Mouse (Mus musculus) hindbrain, embryonic 13.5 days (tissue): ENCODE measurements at regions not wholly inside any gene's neighbourhood (a gene's known extent, or its start where the extent isn't known, plus 50 kb on each side); places are given as distances from the start of the nearest gene placed in this dataset. TPM values are rescaled to one million over a fixed set of nuclear protein-coding genes. Genes with fewer than 3 reads are reported as not detected.

ENCODE experiments used
- ATAC-seq: fragments of 200-750 bp; cut with Nextera tagmentation; 2 replicates; pipeline ENCODE4 v1.8.0; 2017; ENCODE audit warnings: moderate TSS enrichment; ENCODE audit not compliant: low FRiP score
- H3K27ac ChIP-seq: fragments of 300-500 bp; sonication (generic); 2 replicates; pipeline ENCODE4 v1.5.1; 2015; ENCODE audit warnings: inconsistent platforms, mild to moderate bottlenecking, moderate library complexity
- H3K27me3 ChIP-seq: fragments of 300-500 bp; sonication (generic); 2 replicates; pipeline ENCODE4 v1.6.1; 2015; ENCODE audit warnings: mild to moderate bottlenecking, inconsistent platforms
- H3K36me3 ChIP-seq: fragments of 300-500 bp; sonication (generic); 2 replicates; pipeline ENCODE4 v1.6.1; 2015; ENCODE audit warnings: mild to moderate bottlenecking, inconsistent platforms
- H3K4me1 ChIP-seq: fragments of 300-500 bp; sonication (generic); replicated peaks from 2 replicates; pipeline ENCODE4 v1.6.1; 2015; ENCODE audit warnings: inconsistent platforms
- H3K4me2 ChIP-seq: fragments of 300-500 bp; sonication (generic); 2 replicates; pipeline ENCODE4 v1.6.1; 2015; ENCODE audit warnings: inconsistent platforms, mild to moderate bottlenecking, moderate library complexity
- H3K4me3 ChIP-seq: fragments of 300-500 bp; sonication (generic); 2 replicates; pipeline ENCODE4 v1.5.1; 2015; ENCODE audit warnings: mild to moderate bottlenecking, inconsistent platforms
- H3K9ac ChIP-seq: fragments of 300-500 bp; sonication (generic); 2 replicates; pipeline ENCODE4 v1.6.1; 2015; ENCODE audit warnings: mild to moderate bottlenecking, inconsistent platforms
- H3K9me3 ChIP-seq: fragments of 300-500 bp; sonication (generic); 2 replicates; pipeline ENCODE4 v1.6.1; 2016; ENCODE audit warnings: inconsistent platforms
- WGBS: fragments of 180-500 bp; shearing (Covaris S2); methylation state at CpG from one replicate; pipeline ENCODE4 v1.1.7; 2015; 5-methylcytosine and 5-hydroxymethylcytosine counted together
- microRNA-seq: library from miRNA; unstranded; fragments of <30 nt; microRNA quantifications from one replicate; pipeline ENCODE4, GENCODE M21; 2016

DNA sequence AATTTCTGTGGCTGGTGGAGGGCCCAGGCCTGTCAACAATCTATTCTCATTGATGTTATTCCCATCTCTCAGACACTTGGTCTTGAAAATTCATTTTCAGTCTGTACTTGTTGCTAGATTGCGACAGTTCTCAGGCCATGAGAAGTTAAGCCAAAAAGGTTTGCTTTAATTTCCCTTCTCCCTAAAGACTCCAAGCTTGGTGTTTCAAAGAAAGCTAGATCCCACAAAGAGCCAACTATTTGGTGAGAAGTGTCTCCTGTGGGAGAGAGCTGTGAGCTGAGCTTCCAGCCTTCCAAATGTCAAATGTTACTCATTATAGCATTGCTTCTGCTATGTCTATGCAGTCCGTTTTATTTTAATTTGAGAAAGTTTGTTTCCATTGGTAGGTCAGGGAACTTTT, 169.7 kb downstream of the Snx13 start:
- 86% methylated on average over 2 of the region's 2 CpGs for WGBS

DNA sequence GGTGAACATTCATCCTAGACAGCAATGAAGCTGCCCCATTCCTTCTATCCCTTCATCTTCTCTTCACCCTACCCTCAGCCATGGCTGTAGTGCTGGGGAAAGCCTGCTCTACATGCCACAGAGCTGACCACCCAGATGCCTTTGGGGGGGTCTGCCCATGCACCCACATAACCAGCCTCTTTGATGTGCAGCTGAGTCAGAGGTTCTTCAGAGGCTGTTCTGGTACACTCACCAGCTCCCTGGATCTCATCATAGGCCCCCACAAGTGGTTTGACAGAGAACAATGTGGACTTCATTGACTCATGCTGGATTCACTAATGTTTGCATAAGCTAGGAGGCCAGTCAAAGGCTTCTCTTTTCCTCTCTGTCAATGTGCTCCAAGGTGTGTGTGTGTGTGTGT, 162.4 kb downstream of the Snx13 start:
- Histone ChIP-seq H3K4me2 (no peak overlapping the region), H3K4me3 (no peak overlapping the region), H3K9ac (no peak overlapping the region), H3K36me3 (no peaks in the 10 kb centered on the region), H3K27ac (no peak overlapping the region), H3K9me3 (no peaks in the 10 kb centered on the region), H3K4me1 (no peaks in the 10 kb centered on the region), H3K27me3 (no peaks in the 10 kb centered on the region)
- ATAC-seq, result no peak

More for the DNA sequence above, 169.7 kb downstream of the Snx13 start:
- H3K4me1 ChIP-seq, result no peaks in the 10 kb centered on the region
- no peak overlapping the region for H3K9ac ChIP-seq
- H3K4me3 ChIP-seq, result no peak overlapping the region
- no peak overlapping the region for H3K27ac ChIP-seq
- H3K36me3 ChIP-seq, result no peaks in the 10 kb centered on the region
- H3K9me3 ChIP-seq, result no peaks in the 10 kb centered on the region
- ATAC-seq, result no peak
- H3K27me3 ChIP-seq, result no peaks in the 10 kb centered on the region
- H3K4me2 ChIP-seq, result no peak overlapping the region

DNA sequence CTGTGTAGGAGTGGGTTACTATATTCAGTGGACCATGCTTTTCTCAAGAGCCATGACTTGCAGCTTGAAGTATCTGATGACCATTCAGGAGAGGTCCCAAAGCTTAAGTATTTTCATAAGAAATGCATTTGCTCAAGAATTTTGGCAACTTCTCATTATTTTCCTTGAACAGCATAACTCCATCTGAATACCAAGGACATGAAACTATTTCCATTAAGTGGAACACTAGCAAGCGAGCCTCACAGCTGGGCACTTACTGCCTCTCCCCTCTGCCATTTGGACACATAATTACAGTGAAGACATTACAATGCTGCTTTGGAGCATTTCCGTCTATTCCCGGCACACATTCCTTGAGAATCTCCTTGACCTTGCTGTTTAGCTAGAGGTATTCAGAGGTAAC, 160.6 kb downstream of the Snx13 start:
- Histone ChIP-seq H3K27me3 (no peaks in the 10 kb centered on the region), H3K9me3 (no peaks in the 10 kb centered on the region), H3K9ac (no peak overlapping the region), H3K27ac (no peak overlapping the region), H3K36me3 (no peaks in the 10 kb centered on the region), H3K4me3 (no peak overlapping the region), H3K4me1 (no peaks in the 10 kb centered on the region), H3K4me2 (no peak overlapping the region)
- 78% methylated on average over 3 of the region's 3 CpGs for WGBS
- no peak for ATAC-seq

DNA sequence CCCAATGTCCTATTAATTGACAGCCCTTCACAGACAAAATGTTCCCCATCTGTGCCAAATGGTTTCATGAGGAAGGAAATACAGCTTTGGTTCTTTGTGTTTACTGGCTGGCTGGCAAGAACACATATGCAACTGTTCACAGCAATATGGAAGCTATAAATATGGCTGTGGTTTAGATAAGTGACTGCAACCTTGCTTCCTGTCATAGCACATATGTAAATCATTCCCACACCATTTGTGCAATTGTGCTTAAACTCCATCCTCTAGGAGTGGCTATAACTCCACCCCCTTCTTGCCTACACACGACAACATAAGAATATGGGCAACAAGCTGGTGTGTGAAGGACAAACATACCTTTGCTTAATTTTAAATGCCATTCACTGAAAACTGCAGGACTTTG, 156.4 kb downstream of the Snx13 start:
- Histone ChIP-seq H3K9ac (no peak overlapping the region), H3K27me3 (no peaks in the 10 kb centered on the region), H3K4me2 (no peak overlapping the region), H3K27ac (no peak overlapping the region), H3K9me3 (no peaks in the 10 kb centered on the region), H3K36me3 (no peaks in the 10 kb centered on the region), H3K4me3 (no peak overlapping the region), H3K4me1 (no peaks in the 10 kb centered on the region)
- no peak for ATAC-seq
- 81% methylated on average over 1 of the region's 1 CpGs for WGBS

DNA sequence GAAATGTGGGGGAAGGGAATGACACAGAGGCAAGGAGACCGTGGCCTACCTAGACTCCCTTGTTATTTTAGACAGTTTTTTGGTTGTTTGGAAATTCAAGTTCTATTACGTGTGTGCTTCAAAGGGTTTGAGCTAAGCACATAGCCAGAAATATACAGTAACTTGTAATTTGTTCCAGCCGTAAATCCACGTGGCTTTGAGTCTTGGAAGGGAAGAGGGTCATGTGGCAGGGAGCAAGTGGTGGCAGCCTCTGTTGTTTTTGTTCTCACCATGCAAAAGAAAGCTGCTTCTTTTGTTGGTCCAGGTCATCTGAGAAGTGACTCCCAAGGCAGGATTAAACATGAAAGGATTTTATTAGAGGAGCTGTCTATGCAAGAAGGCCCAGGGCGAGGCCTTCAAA, 153.1 kb downstream of the Snx13 start:
- WGBS, result 63% methylated on average over 5 of the region's 5 CpGs
- H3K4me3 ChIP-seq, result no peak overlapping the region
- no peak for ATAC-seq
- H3K9ac ChIP-seq, result no peak overlapping the region
- no peaks in the 10 kb centered on the region for H3K9me3 ChIP-seq
- H3K36me3 ChIP-seq, result no peaks in the 10 kb centered on the region
- H3K4me1 ChIP-seq, result no peaks in the 10 kb centered on the region
- H3K27ac ChIP-seq, result no peak overlapping the region
- H3K4me2 ChIP-seq, result no peak overlapping the region
- no peaks in the 10 kb centered on the region for H3K27me3 ChIP-seq

Small RNAs in the stretch of these regions (microRNA-seq; reads per million reads assigned to microRNA genes)
- not detected for gene Gm44396
